Mouse (Mus musculus) olfactory bulb, adult 2 months (tissue): ENCODE measurements around the gene Grin2d.

ENCODE experiments used
- CTCF ChIP-seq: fragments of 200-500 bp; IDR thresholded peaks from 2 replicates; pipeline ENCODE4 v1.5.1; 2012; ENCODE audit warnings: low read depth, mild to moderate bottlenecking, low read length, moderate library complexity; ENCODE audit not compliant: insufficient read depth
- POLR2A ChIP-seq: fragments of 200-500 bp; IDR thresholded peaks from 2 replicates; pipeline ENCODE4 v1.6.1; 2012; ENCODE audit warnings: mild to moderate bottlenecking, low read depth, low read length, moderate library complexity; ENCODE audit not compliant: insufficient read depth

DNA sequence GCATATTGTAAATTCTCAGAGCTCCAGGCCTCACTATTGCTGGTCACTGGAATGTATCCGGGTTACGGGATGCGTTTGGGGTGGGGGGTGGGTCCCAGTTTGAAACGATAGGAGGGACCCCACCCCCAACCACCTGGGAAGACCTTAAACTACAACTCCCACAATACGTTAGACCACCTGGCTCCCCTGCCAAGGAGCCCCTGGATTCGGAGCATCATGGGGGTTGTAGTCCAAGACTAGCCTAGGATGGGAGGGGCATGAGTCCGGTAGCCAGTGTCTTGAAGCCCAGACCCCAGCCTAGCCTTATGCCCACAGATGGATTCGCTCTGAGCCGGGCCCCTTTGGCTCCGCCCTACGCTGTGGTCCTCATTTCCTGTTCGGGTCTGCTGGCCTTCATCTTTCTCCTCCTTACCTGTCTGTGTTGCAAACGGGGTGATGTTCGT, 92.0 kb downstream of the Grin2d start:
- TF ChIP-seq POLR2A (no peak), CTCF (no peak)
